Mouse (Mus musculus) heart, embryonic 10.5 days (tissue): ENCODE results near the gene Traf3. TPM values are rescaled to one million over a fixed set of nuclear protein-coding genes. Genes with fewer than 3 reads are reported as not detected.

Source experiments
- DNase-seq: peaks from one replicate; pipeline ENCODE4 v3.0.0-alpha.2; 2017; ENCODE audit warnings: low spot score
- H3K27ac ChIP-seq: fragments of 300-500 bp; sonication (generic); 2 replicates; pipeline ENCODE4 v1.5.1; 2016; ENCODE audit warnings: mild to moderate bottlenecking
- H3K27me3 ChIP-seq: fragments of 300-500 bp; sonication (generic); 2 replicates; pipeline ENCODE4 v1.6.1; 2016; ENCODE audit warnings: mild to moderate bottlenecking; ENCODE audit not compliant: poor library complexity, insufficient read depth, severe bottlenecking
- H3K36me3 ChIP-seq: fragments of 300-500 bp; sonication (generic); 2 replicates; pipeline ENCODE4 v1.6.1; 2016; ENCODE audit warnings: mild to moderate bottlenecking, moderate library complexity
- H3K4me1 ChIP-seq: fragments of 300-500 bp; sonication (generic); 2 replicates; pipeline ENCODE4 v1.6.1; 2016; ENCODE audit warnings: mild to moderate bottlenecking
- H3K4me3 ChIP-seq: fragments of 300-500 bp; sonication (generic); 2 replicates; pipeline ENCODE4 v1.5.1; 2016; ENCODE audit warnings: mild to moderate bottlenecking, moderate library complexity
- H3K9me3 ChIP-seq: fragments of 300-500 bp; sonication (generic); 2 replicates; pipeline ENCODE4 v1.6.1; 2016; ENCODE audit warnings: mild to moderate bottlenecking, moderate library complexity
- WGBS: fragments of 180-500 bp; shearing (Covaris S2); methylation state at CpG from one replicate; pipeline ENCODE4 v1.1.7; 2016; 5-methylcytosine and 5-hydroxymethylcytosine counted together
- polyA plus RNA-seq: library from polyadenylated mRNA; unstranded; fragments of >200 nt; fragmentation: Nextera tagmentation; extraction: Ambion mirVana; gene quantifications from 2 replicates; pipeline ENCODE4 v1.2.1, GENCODE M21; 2016

Traf3 gene
- polyA plus RNA-seq, 1 experiment from 2014 or later = 7.2 TPM

- no peak for DNase-seq
- no peaks in the 10 kb centered on the region for H3K9me3 ChIP-seq
- no peak overlapping the region for H3K4me3 ChIP-seq
- H3K36me3 ChIP-seq = 0 out of 2 replicates have a peak, but pooled peaks cover 1% of the 10 kb centered on the region
- H3K4me1 ChIP-seq = peaks cover 12% of the 10 kb centered on the region
- no peak overlapping the region for H3K27ac ChIP-seq
- 89% methylated on average over 2 of the region's 2 CpGs for WGBS
- no peaks in the 10 kb centered on the region for H3K27me3 ChIP-seq
Observed at GRCm38 (mm10) chr12:111230793-111231192, 64.6 kb downstream of the Traf3 start.

GRCm38 (mm10) chr12:111233798-111234197, 67.6 kb downstream of the Traf3 start:
- H3K27ac ChIP-seq = peak overlapping the region; percentile 2; the same call in 1 of the 2 replicates
- 88% methylated on average over 4 of the region's 4 CpGs for WGBS
- no peak for DNase-seq
- H3K36me3 ChIP-seq = peaks cover 17% of the 10 kb centered on the region
- peaks cover 19% of the 10 kb centered on the region for H3K4me1 ChIP-seq
- no peak overlapping the region for H3K4me3 ChIP-seq
- no peaks in the 10 kb centered on the region for H3K9me3 ChIP-seq
- no peaks in the 10 kb centered on the region for H3K27me3 ChIP-seq

DNA sequence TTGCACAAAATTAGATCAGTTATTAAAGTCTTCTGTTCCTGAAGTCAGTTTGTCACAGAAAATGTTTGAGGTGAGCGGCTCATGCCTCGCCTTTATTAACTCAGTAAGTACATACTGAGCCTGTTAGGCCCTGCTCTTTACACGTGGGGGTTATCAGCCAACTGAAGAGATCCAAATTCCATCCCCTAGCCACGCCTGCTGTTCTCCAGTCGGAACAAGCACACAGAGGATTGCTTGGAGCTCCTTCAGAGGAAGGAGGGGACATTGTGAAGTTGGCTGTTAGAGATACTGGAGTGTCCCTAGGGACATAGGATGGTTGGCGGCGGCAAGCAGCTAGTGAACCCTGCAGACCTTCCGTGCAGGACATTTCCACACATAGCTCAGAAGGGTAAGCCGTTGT, 68.2 kb downstream of the Traf3 start:
- Histone ChIP-seq H3K27me3 (no peaks in the 10 kb centered on the region), H3K27ac (0 out of 2 replicates have a peak overlapping the region, but pooled peaks have one; percentile 2), H3K36me3 (peaks cover 21% of the 10 kb centered on the region), H3K9me3 (no peaks in the 10 kb centered on the region), H3K4me3 (no peak overlapping the region), H3K4me1 (peaks cover 19% of the 10 kb centered on the region)
- 37% methylated on average over 9 of the region's 9 CpGs for WGBS
- DNase-seq = no peak

- no peak overlapping the region for H3K27ac ChIP-seq
- peaks cover 28% of the 10 kb centered on the region for H3K36me3 ChIP-seq
- no peaks in the 10 kb centered on the region for H3K27me3 ChIP-seq
- DNase-seq = no peak
- no peak overlapping the region for H3K4me3 ChIP-seq
- no peaks in the 10 kb centered on the region for H3K9me3 ChIP-seq
- peaks cover 19% of the 10 kb centered on the region for H3K4me1 ChIP-seq
- WGBS = 88% methylated on average over 6 of the region's 6 CpGs
Observed at GRCm38 (mm10) chr12:111235631-111236030, 69.5 kb downstream of the Traf3 start.

GRCm38 (mm10) chr12:111237611-111238188, 71.5 kb downstream of the Traf3 start:
- Histone ChIP-seq H3K27ac (no peak overlapping the region), H3K4me1 (peaks cover 19% of the 10 kb centered on the region)
- DNase-seq = no peak

DNA sequence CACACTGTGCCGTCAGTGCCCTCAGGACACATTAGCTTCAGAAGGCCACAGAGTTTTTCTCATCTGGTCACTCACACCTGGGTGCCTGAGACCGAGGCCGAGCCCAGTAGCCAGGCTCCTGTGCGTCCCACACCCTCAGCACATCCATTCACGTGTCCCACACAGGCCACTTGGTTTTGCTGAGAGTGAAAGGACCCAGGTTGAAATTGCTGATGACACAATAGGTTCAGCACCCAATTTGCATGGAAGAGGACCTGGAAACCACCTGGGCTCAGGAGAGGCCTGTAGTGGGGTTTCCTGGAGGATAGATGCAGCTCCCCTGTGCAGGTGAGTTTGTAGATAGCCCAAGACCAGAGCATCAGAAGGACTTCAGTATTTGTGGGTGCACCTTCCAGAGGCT, 72.2 kb downstream of the Traf3 start:
- H3K27ac ChIP-seq = no peak overlapping the region
- H3K9me3 ChIP-seq = no peaks in the 10 kb centered on the region
- 86% methylated on average over 5 of the region's 5 CpGs for WGBS

More at GRCm38 (mm10) chr12:111237611-111238188, 71.5 kb downstream of the Traf3 start:
- Histone ChIP-seq H3K9me3 (no peaks in the 10 kb centered on the region), H3K36me3 (peaks cover 34% of the 10 kb centered on the region), H3K4me3 (no peak overlapping the region), H3K27me3 (no peaks in the 10 kb centered on the region)
- 93% methylated on average over 16 of the region's 16 CpGs for WGBS

DNA sequence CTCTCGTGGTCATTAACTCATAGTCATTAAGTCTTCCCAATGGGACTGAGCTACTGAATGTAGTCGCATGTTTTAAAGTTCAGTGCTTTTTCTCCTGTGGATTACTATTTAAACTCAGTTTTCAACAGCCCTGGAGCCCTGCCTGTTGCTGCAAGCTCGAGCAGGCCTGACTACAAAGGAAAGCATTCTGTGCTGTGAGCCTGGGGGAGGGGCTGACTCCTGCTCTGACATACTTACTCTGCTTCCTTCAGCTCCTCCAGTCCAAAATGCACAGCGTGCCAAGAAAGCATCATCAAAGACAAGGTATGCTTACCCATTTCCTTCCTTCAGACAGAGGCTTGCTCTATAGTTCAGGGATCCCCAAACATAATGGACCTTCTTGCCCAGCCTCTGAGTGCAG, 72.6 kb downstream of the Traf3 start:
- no peaks in the 10 kb centered on the region for H3K27me3 ChIP-seq
- H3K9me3 ChIP-seq = no peaks in the 10 kb centered on the region
- no peak overlapping the region for H3K4me3 ChIP-seq
- H3K36me3 ChIP-seq = peaks cover 43% of the 10 kb centered on the region
- WGBS = 52% methylated on average over 4 of the region's 4 CpGs
- H3K27ac ChIP-seq = no peak overlapping the region
- no peak for DNase-seq
- H3K4me1 ChIP-seq = peaks cover 19% of the 10 kb centered on the region

More for the DNA sequence above, 72.2 kb downstream of the Traf3 start:
- DNase-seq = no peak
- H3K27me3 ChIP-seq = no peaks in the 10 kb centered on the region
- H3K4me3 ChIP-seq = no peak overlapping the region
- peaks cover 40% of the 10 kb centered on the region for H3K36me3 ChIP-seq
- peaks cover 19% of the 10 kb centered on the region for H3K4me1 ChIP-seq

GRCm38 (mm10) chr12:111239930-111240329, 73.8 kb downstream of the Traf3 start:
- 82% methylated on average over 10 of the region's 10 CpGs for WGBS
- Histone ChIP-seq H3K27ac (no peak overlapping the region), H3K36me3 (peaks cover 47% of the 10 kb centered on the region)

GRCm38 (mm10) chr12:111241916-111242315, 75.7 kb downstream of the Traf3 start:
- H3K4me1 ChIP-seq = peaks cover 7% of the 10 kb centered on the region; the same call in 1 of the 2 replicates
- H3K27me3 ChIP-seq = no peaks in the 10 kb centered on the region
- H3K9me3 ChIP-seq = no peaks in the 10 kb centered on the region
- 94% methylated on average over 6 of the region's 6 CpGs for WGBS
- H3K27ac ChIP-seq = no peak overlapping the region
- peaks cover 48% of the 10 kb centered on the region for H3K36me3 ChIP-seq
- no peak for DNase-seq
- H3K4me3 ChIP-seq = no peak overlapping the region

More at GRCm38 (mm10) chr12:111239930-111240329, 73.8 kb downstream of the Traf3 start:
- no peaks in the 10 kb centered on the region for H3K9me3 ChIP-seq
- peaks cover 8% of the 10 kb centered on the region for H3K4me1 ChIP-seq
- no peak overlapping the region for H3K4me3 ChIP-seq
- DNase-seq = no peak
- H3K27me3 ChIP-seq = no peaks in the 10 kb centered on the region

GRCm38 (mm10) chr12:111242346-111242745, 76.2 kb downstream of the Traf3 start:
- no peak for DNase-seq
- Histone ChIP-seq H3K27ac (no peak overlapping the region), H3K36me3 (peaks cover 50% of the 10 kb centered on the region), H3K4me1 (peaks cover 7% of the 10 kb centered on the region; the same call in 1 of the 2 replicates), H3K27me3 (no peaks in the 10 kb centered on the region), H3K9me3 (no peaks in the 10 kb centered on the region), H3K4me3 (no peak overlapping the region)
- 93% methylated on average over 5 of the region's 5 CpGs for WGBS

- DNase-seq = no peak
- Histone ChIP-seq H3K36me3 (peaks cover 43% of the 10 kb centered on the region), H3K27ac (no peak overlapping the region), H3K4me1 (no peaks in the 10 kb centered on the region), H3K9me3 (no peaks in the 10 kb centered on the region), H3K27me3 (no peaks in the 10 kb centered on the region), H3K4me3 (no peak overlapping the region)
- 85% methylated on average over 12 of the region's 12 CpGs for WGBS
Observed at GRCm38 (mm10) chr12:111243733-111244132, 77.6 kb downstream of the Traf3 start.

GRCm38 (mm10) chr12:111245070-111245469, 78.9 kb downstream of the Traf3 start:
- H3K27me3 ChIP-seq = no peaks in the 10 kb centered on the region
- H3K9me3 ChIP-seq = no peaks in the 10 kb centered on the region
- H3K36me3 ChIP-seq = peaks cover 35% of the 10 kb centered on the region
- no peak overlapping the region for H3K4me3 ChIP-seq
- no peak for DNase-seq
- no peaks in the 10 kb centered on the region for H3K4me1 ChIP-seq
- no peak overlapping the region for H3K27ac ChIP-seq
- 87% methylated on average over 6 of the region's 6 CpGs for WGBS

DNA sequence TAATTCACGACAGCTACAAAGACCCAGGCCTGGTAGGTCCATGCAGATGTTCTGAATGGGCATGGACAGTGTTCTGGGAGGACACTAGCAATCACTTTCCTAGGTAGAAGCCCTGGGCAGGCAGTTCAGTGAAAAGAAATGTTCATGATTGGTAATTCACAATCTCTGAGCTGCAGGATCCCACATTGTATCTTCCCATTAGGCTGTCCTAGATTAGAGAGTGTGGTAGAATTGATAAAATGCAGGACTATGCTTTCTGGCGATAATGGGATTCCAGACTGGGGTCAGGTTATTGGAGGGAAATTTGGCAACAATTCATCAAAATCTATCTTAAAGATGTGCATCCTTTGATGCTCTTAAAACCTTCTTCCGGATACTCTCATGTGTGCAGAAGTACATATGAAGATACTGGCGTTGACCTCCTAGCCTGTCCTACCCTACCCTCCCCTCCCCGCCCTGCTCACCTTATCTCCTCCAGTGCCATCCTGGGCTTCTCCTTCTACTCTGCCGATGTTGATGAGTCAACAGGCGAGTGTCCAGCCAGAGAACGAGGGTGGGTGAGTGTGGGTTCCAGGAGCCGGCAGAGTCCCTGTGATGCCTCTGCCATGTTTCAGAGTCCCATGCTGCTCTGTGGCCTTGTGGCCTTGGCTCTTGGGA, 80.8 kb downstream of the Traf3 start:
- H3K4me1 ChIP-seq = no peaks in the 10 kb centered on the region
- no peaks in the 10 kb centered on the region for H3K27me3 ChIP-seq
- no peak for DNase-seq
- H3K36me3 ChIP-seq = peaks cover 36% of the 10 kb centered on the region
- no peaks in the 10 kb centered on the region for H3K9me3 ChIP-seq
- no peak overlapping the region for H3K27ac ChIP-seq
- H3K4me3 ChIP-seq = no peak overlapping the region
- WGBS = 71% methylated on average over 9 of the region's 9 CpGs
